In the genomic region with DNA sequence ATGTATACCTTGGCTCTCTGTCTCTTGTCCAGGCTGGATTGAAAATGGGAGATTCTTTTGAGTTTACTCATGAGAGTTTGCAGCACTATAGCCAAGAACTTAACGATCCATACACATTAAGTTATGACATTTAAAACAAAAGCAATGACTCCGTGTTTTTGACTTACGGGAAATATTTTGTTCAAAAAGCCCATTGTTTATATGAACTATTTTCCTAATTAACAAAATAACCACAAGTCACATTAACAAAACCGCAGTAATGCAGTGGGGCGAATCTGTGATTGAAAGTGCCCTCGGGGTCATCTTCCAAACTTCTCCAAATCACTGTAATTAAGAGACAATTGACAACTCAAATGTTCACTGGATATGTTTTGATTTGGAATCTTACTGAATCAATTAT, we compare ENCODE assay signal across 27 mouse cellular contexts.
"Had no signal": no experiment of that assay in that cellular context is flagged by ENCODE, and none has a peak within 500 bp of the region (broad histone marks: within the 10 kb centered on the region; RNA-seq: fewer than 3 reads in every experiment).

No protein-coding gene starts in this region.

- H3K4me1 ChIP-seq: heart, embryonic 10.5 days; heart, embryonic 12.5 days; heart, embryonic 13.5 days; heart, embryonic 15.5 days; hindbrain, embryonic 10.5 days; hindbrain, embryonic 12.5 days; hindbrain, embryonic 13.5 days; hindbrain, embryonic 15.5 days; intestine, embryonic 15.5 days; kidney, embryonic 15.5 days had no signal

- DNase-seq: heart, postnatal 10 days; heart, postnatal 14 days; heart, postnatal 36 days; heart, postnatal 4 days; kidney, adult 11 months; kidney, adult 18-20 months; kidney, adult 2 months; kidney, adult 8-10 months; kidney, adult 9 months; kidney, postnatal 10 days; kidney, postnatal 14 days; kidney, postnatal 25 days; kidney, postnatal 36 days; kidney, postnatal 4 days; layer of hippocampus, adult 9-11 months; layer of hippocampus, postnatal 36 days had no signal

- H3K4me3 ChIP-seq: heart, embryonic 10.5 days; heart, embryonic 12.5 days; heart, embryonic 13.5 days; heart, embryonic 15.5 days; hindbrain, embryonic 10.5 days; hindbrain, embryonic 12.5 days; hindbrain, embryonic 13.5 days; hindbrain, embryonic 15.5 days; intestine, embryonic 15.5 days; kidney, embryonic 15.5 days; layer of hippocampus, adult 2 months had no signal
